Mouse (Mus musculus) forebrain, embryonic 12.5 days (tissue): ENCODE measurements around the gene Gm36028. TPM values are rescaled to one million over a fixed set of nuclear protein-coding genes. Genes with fewer than 3 reads are reported as not detected.

Experiments
- ATAC-seq: fragments of 200-750 bp; cut with Nextera tagmentation; 2 replicates; pipeline ENCODE4 v1.8.0; 2017; ENCODE audit warnings: moderate TSS enrichment; ENCODE audit not compliant: low FRiP score
- H3K27ac ChIP-seq: fragments of 300-500 bp; sonication (generic); 2 replicates; pipeline ENCODE4 v1.5.1; 2016; ENCODE audit warnings: mild to moderate bottlenecking
- H3K27me3 ChIP-seq: fragments of 300-500 bp; sonication (generic); 2 replicates; pipeline ENCODE4 v1.6.1; 2016; ENCODE audit warnings: mild to moderate bottlenecking
- H3K36me3 ChIP-seq: fragments of 300-500 bp; sonication (generic); replicated peaks from 2 replicates; pipeline ENCODE4 v1.6.1; 2016; ENCODE audit warnings: mild to moderate bottlenecking
- H3K4me1 ChIP-seq: fragments of 300-500 bp; sonication (generic); 2 replicates; pipeline ENCODE4 v1.6.1; 2016
- H3K4me2 ChIP-seq: fragments of 300-500 bp; sonication (generic); 2 replicates; pipeline ENCODE4 v1.6.1; 2016; ENCODE audit warnings: mild to moderate bottlenecking, moderate library complexity
- H3K4me3 ChIP-seq: fragments of 300-500 bp; sonication (generic); replicated peaks from 2 replicates; pipeline ENCODE4 v1.5.1; 2016; ENCODE audit warnings: mild to moderate bottlenecking
- H3K9ac ChIP-seq: fragments of 300-500 bp; sonication (generic); 2 replicates; pipeline ENCODE4 v1.6.1; 2016; ENCODE audit warnings: mild to moderate bottlenecking
- H3K9me3 ChIP-seq: fragments of 300-500 bp; sonication (generic); 2 replicates; pipeline ENCODE4 v1.6.1; 2016
- WGBS: fragments of 180-500 bp; shearing (Covaris S2); methylation state at CpG from one replicate; pipeline ENCODE4 v1.1.7; 2016; 5-methylcytosine and 5-hydroxymethylcytosine counted together
- polyA plus RNA-seq: library from polyadenylated mRNA; unstranded; fragments of >200 nt; fragmentation: Nextera tagmentation; extraction: Ambion mirVana; gene quantifications from 2 replicates; pipeline ENCODE4 v1.2.1, GENCODE M21; 2016

The Gm36028 gene
- polyA plus RNA-seq, 1 experiment from 2014 or later = 0.17 TPM

GRCm38 (mm10) chr16:37802686-37803295 is 58.2 kb downstream of the Gm36028 start:
- H3K36me3 ChIP-seq = peaks cover 17% of the 10 kb centered on the region; the same call in 1 of the 2 replicates
- no peak overlapping the region for H3K9ac ChIP-seq
- H3K4me3 ChIP-seq = no peak overlapping the region
- WGBS = 54% methylated on average over 4 of the region's 4 CpGs
- ATAC-seq = 0 out of 2 replicates have a peak, but pooled peaks have one; percentile 55
- H3K27me3 ChIP-seq = no peaks in the 10 kb centered on the region; the same call in 1 of the 2 replicates
- no peak overlapping the region for H3K4me2 ChIP-seq
- H3K9me3 ChIP-seq = no peaks in the 10 kb centered on the region; the same call in 1 of the 2 replicates
- 0 out of 2 replicates have a peak overlapping the region, but pooled peaks have one; percentile 2 for H3K27ac ChIP-seq
- peaks cover 18% of the 10 kb centered on the region for H3K4me1 ChIP-seq

DNA sequence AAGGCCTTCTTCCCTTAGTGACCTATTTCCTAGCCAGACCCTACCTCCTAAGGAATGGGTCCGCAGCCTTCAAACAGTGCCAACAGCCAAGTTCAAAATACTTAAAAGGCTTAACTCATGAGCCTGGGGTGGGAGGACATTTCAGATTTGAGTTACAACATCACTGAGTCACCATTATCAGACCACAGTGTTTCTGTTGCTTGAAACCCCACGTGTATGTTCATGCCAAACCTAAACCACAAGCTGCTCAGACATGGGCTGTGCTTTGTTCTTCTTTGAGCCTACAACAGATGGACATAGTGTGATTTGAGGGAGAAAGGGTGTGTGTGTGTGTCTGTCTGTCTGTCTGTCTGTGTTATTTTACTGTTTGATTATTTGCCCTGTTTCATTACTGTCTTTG is 59.8 kb downstream of the Gm36028 start:
- ATAC-seq = no peak
- H3K36me3 ChIP-seq = peaks cover 19% of the 10 kb centered on the region; the same call in 1 of the 2 replicates
- 98% methylated on average over 2 of the region's 2 CpGs for WGBS
- no peak overlapping the region for H3K4me2 ChIP-seq
- no peak overlapping the region for H3K4me3 ChIP-seq
- no peaks in the 10 kb centered on the region for H3K27me3 ChIP-seq
- H3K9ac ChIP-seq = no peak overlapping the region
- H3K27ac ChIP-seq = no peak overlapping the region
- no peaks in the 10 kb centered on the region; the same call in 1 of the 2 replicates for H3K9me3 ChIP-seq
- peaks cover 15% of the 10 kb centered on the region for H3K4me1 ChIP-seq

Other genes starting within 250 kb of the Gm36028 start
- 77.0 and 79.2 TPM in 2 replicates for gene Ndufb4, start 206.7 kb downstream of the Gm36028 start, polyA plus RNA-seq
- 146 and 173 TPM in 2 replicates for gene Fstl1, start 84.3 kb downstream of the Gm36028 start, polyA plus RNA-seq
- gene Lrrc58, start 7.2 kb upstream of the Gm36028 start, polyA plus RNA-seq = 65.8 and 70.1 TPM in 2 replicates
- gene Gpr156, start 55.4 kb upstream of the Gm36028 start, polyA plus RNA-seq = 4.6 and 5.4 TPM in 2 replicates
- gene Gsk3b, start 227.9 kb upstream of the Gm36028 start, polyA plus RNA-seq = 116 and 129 TPM in 2 replicates